Mouse (Mus musculus): ENCODE data around the gene H2-T22. TPM values are rescaled to one million over a fixed set of nuclear protein-coding genes. Genes with fewer than 3 reads are reported as not detected.
"Not testable (repeated sequence)": the region's sequence is repeated elsewhere in the genome, so short reads cannot be mapped to it uniquely, and the experiment has no call there.

Gene H2-T22
- total RNA-seq, 2 experiments from 2014 or later, result 11.0 to 12.2 TPM

- intact Hi-C loops (cut with DNase I), result not testable (repeated sequence)
- peak in 1 of 2 experiments; percentile 9 for DNase-seq (ENCODE audit: low spot score in 2 of 2)
These were observed 11.6 kb downstream of the H2-T22 start for GRCm38 (mm10) chr17:36030703-36031582.

- intact Hi-C loops (cut with DNase I); DNase-seq (ENCODE audit: low spot score in 2 of 2): not testable (repeated sequence)
These were observed 12.4 kb downstream of the H2-T22 start for GRCm38 (mm10) chr17:36030046-36030702.

DNA sequence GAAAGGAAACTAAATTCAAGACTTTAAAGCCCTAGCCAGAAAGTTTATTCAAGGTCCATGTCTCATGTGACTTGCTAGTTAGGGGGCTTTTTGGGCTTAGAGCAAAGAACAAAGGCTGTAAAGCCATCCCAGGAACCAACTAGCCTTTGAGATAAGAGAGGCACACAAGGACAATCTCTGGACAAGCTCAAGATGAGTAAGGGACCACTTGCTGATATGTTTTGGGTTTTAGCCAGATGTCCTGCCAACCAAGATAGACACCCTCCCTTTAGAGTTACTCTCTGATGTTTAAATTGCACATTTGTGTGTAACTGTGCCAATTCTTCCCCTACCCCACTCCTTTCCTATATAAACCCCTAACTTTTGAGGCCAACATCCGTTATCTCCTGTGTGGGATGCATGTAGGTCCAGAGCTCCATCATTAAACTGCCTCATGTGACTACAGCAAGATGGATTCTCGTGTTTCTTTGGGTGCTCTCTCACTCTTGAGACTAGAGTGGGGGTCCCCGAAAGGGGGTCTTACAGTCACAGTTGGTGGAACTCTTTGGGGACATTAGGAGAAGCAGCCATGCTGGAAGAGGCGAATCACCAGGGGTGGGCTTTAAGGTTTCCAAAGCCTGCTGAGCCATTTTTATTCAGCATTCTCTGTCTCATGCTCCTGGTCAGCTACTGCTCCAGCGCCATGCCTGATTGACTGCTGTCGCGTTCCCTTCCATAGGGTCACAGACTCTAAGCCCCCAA lies 13.5 kb downstream of the H2-T22 start:
- no peak for DNase-seq (ENCODE audit: low spot score in 2 of 2)
- intact Hi-C loops (cut with DNase I), result no loop called here

GRCm38 (mm10) chr17:36027663-36028062 lies 14.9 kb downstream of the H2-T22 start:
- intact Hi-C loops (cut with DNase I), result no loop called here
- DNase-seq (ENCODE audit: low spot score in 2 of 2), result no peak

DNA sequence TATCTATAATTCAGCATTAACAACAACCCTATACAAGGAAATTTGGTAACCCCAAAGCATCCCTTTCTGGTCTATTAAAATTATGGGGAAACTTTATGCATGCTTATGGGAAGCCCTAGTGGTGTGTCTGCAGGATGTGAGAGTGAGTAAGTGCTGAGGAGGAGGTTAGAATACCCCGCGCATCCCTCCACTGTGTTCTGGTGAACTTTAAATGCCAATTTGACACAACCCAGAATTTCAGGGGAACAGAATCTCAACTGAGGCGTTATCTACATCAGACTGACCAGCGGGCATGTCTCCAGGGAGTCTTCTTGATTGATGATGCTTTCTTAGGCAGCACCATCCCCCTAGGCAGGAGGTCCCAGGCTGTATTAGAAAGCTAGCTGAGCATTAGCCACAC lies 16.6 kb downstream of the H2-T22 start:
- intact Hi-C loops (cut with DNase I), result no loop called here
- no peak for DNase-seq (ENCODE audit: low spot score in 2 of 2)

DNA sequence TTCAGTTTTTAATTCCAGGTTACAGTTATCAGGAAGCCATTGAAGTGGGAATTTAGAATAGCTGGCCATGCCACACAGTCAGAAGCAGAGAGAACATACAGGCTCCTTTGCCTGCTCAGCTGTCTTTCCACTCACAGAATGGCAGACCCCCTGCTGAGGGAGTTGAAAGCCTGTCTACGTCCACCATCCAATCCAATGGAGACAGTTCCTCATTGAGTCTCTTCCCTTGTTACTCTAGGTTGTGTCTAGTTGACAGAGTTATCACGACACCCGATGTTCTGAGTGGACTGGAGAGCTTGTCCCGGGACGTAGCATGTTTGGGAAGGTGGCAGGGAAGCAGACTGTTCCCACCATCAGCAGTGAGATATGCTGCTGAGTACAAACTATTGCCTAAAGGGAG lies 17.4 kb downstream of the H2-T22 start:
- intact Hi-C loops (cut with DNase I), result no loop called here
- DNase-seq (ENCODE audit: low spot score in 2 of 2), result no peak

GRCm38 (mm10) chr17:36023710-36024654 lies 18.6 kb downstream of the H2-T22 start:
- intact Hi-C loops (cut with DNase I), result no loop called here
- DNase-seq (ENCODE audit: low spot score in 2 of 2), result no peak

- intact Hi-C loops (cut with DNase I), result no loop called here
- no peak for DNase-seq (ENCODE audit: low spot score in 2 of 2)
These were observed 19.6 kb downstream of the H2-T22 start for GRCm38 (mm10) chr17:36022922-36023321.

GRCm38 (mm10) chr17:36022098-36022497 lies 20.4 kb downstream of the H2-T22 start:
- intact Hi-C loops (cut with DNase I), result no loop called here

GRCm38 (mm10) chr17:36021309-36021708 lies 21.2 kb downstream of the H2-T22 start:
- DNase-seq (ENCODE audit: low spot score in 2 of 2), result no peak

More at GRCm38 (mm10) chr17:36022098-36022497, 20.4 kb downstream of the H2-T22 start:
- no peak for DNase-seq (ENCODE audit: low spot score in 2 of 2)

DNA sequence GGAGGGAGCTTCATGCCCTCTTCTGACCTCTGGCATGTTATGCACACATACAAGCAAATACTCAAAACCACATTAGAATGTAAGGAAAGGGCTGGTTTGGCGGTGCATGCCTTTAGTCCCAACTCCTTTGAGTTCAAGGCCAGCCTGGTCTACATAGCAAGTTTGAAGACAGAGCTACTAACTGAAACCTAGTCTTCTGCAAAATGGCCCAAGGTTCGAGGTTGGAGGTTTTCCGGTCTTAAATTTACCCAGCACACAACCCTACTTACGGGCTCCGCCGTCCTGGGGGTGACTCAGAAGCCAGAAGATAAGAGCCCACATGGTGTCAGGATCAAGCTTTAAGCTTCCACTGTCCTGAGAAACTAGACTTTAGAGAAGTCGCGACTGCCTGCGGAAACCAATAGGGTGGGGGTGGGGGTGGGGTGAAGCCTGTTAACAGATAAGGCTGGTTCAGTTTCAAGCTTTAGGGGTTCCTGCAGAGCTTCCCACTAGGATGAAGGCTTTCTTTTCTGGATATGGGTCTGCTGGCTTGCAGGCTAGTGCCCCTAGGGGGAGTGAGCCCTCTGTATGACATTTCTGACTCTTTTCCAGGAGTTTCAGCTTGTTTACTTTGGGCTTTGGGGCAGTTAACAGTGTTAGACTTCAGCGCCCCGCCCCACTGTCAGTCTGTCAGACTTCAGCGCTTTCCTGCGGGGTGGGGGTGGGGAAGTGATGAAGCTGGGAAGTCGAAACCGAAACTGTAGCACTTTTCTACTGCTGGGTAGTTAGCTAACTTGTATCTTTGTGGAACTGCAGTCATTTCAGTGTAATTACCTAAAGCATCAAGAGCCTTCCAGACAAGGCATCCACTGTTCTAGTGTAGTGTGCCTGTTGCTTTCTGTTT lies 22.1 kb downstream of the H2-T22 start, which contains the start of gene H2-T24:
Gene H2-T24, minus strand, starts transcription at position 370 of the 883 bp plus-strand sequence.
- DNase-seq (ENCODE audit: low spot score in 2 of 2), result no peak
- intact Hi-C loops (cut with DNase I), result no loop called here

More at GRCm38 (mm10) chr17:36021309-36021708, 21.2 kb downstream of the H2-T22 start:
- intact Hi-C loops (cut with DNase I), result no loop called here

- DNase-seq (ENCODE audit: low spot score in 2 of 2), result no peak
- intact Hi-C loops (cut with DNase I), result no loop called here
These were observed 23.0 kb downstream of the H2-T22 start for GRCm38 (mm10) chr17:36019519-36019918.

- DNase-seq (ENCODE audit: low spot score in 2 of 2), result no peak
- intact Hi-C loops (cut with DNase I), result no loop called here
These were observed 23.6 kb downstream of the H2-T22 start for GRCm38 (mm10) chr17:36018979-36019378.

GRCm38 (mm10) chr17:36017046-36017445 lies 25.5 kb downstream of the H2-T22 start:
- intact Hi-C loops (cut with DNase I), result no loop called here
- DNase-seq (ENCODE audit: low spot score in 2 of 2), result no peak

DNA sequence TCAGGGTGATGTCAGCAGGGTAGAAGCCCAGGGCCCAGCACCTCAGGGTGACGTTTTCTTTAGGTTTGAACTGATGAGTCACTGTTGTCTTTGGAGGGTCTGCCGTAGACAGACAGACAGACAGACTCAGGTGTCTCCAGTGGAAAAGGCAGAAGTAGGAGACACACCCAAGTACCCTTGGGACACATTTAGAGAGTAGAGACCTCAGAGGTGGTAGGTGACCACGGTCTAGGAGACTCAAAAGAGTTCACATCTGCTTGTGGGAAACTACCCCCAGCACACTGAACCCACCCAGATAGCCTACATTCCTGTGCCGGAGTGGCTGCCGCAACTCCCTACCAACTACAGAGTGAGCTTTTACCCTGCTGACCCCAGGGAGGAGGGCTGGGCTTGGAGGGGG lies 27.6 kb downstream of the H2-T22 start:
- no peak for DNase-seq (ENCODE audit: low spot score in 2 of 2)
- intact Hi-C loops (cut with DNase I), result no loop called here

- intact Hi-C loops (cut with DNase I), result not testable (repeated sequence)
These were observed 38.1 kb downstream of the H2-T22 start for GRCm38 (mm10) chr17:36004409-36004808.

DNA sequence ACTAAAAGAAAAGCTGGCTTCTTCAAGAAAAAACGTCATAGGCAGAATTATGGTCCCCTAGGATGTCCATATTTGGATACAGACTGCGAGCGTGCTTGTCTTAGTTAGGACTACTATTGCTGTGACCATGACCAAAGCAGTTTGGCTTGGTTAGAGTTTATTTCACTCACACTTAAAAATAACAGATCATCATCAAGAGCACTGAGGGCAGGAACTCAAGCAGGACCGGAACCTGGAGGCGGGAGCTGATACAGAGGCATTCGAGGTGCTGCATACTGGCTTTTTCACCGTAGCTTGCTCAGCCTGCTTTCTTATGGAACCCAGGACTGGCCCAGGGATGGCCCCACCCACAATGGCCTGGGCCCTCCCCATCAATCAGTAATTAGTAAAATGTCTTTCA lies 39.2 kb downstream of the H2-T22 start:
- intact Hi-C loops (cut with DNase I), result no loop called here

More at GRCm38 (mm10) chr17:36004409-36004808, 38.1 kb downstream of the H2-T22 start:
- not testable (repeated sequence) for DNase-seq (ENCODE audit: low spot score in 2 of 2)

DNA sequence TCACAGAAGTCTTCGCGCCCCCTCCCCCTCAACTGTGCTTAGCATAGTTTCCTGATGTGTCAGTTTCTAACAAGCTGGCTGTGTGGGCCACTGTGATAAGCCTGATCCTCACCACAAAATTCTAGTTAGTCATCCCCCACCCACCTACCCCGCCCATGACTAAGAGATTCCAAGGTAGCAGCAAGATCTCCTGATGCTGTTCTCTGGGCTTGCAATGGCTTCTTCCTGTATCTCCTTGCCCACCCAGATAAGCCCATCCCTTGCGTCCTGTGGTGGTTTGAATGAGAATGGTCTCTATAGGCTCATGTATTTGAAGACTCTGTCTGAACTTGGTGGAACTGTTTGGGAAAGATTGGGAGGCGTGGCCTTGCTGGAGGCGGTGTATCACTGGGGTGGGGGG lies 40.6 kb downstream of the H2-T22 start:
- peak in 1 of 2 experiments; percentile 53 for DNase-seq (ENCODE audit: low spot score in 2 of 2)
- intact Hi-C loops (cut with DNase I), result no loop called here

More for the DNA sequence above, 39.2 kb downstream of the H2-T22 start:
- no peak for DNase-seq (ENCODE audit: low spot score in 2 of 2)
